ENCODE assay signal across 3 mouse cellular contexts in the genomic region with DNA sequence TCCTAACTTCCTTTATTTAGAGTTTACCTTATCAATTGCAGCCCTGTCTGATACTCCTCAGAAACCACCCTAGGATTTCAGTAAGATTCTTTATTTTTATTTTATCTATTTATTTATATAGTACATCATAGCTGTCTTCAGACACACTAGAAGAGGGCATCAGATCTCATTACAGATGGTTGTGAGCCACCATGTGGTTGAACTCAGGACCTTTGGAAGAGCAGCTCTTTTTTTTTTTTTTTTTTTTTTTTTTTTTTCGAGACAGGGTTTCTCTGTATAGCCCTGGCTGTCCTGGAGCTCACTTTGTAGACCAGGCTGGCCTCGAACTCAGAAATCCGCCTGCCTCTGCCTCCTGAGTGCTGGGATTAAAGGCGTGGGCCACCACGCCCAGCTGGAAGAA. TPM values are rescaled to one million over a fixed set of nuclear protein-coding genes. Genes with fewer than 3 reads are reported as not detected.
DNase-seq lines count a peak whose midpoint lies in the region; TF ChIP-seq lines count a peak whose summit lies in the region.
"Not testable (repeated sequence)": the region's sequence is repeated elsewhere in the genome, so short reads cannot be mapped to it uniquely, and the experiment has no call there.

No protein-coding gene starts in this region.

- H3K9me3 ChIP-seq in CH12.LX (replicated peaks; ENCODE audit: low read length); ES-E14 (ENCODE audit: control insufficient read depth, insufficient read depth, low read depth, low read length); MEL (replicated peaks; ENCODE audit: insufficient read depth, low read length): not testable (repeated sequence)

- H3K4me2 ChIP-seq in CH12.LX (ENCODE audit: insufficient read depth, low read depth, poor library complexity, severe bottlenecking): not testable (repeated sequence)

- TF ChIP-seq CTCF in CH12.LX (conservative IDR thresholded peaks at IDR 0.05 in 1 of 2, IDR thresholded peaks at IDR 0.05 in 1 of 2; ENCODE audit: low read depth in 2 of 2, low read length in 2 of 2): 0 out of 4 replicates have a peak, but pooled peaks of 1 of the 2 experiments have one; percentile 6
- TF ChIP-seq CTCF in MEL (IDR thresholded peaks at IDR 0.05 in 2 of 3, conservative IDR thresholded peaks at IDR 0.05 in 1 of 3; ENCODE audit: control insufficient read depth in 1 of 3, insufficient read depth in 1 of 3, low read depth in 2 of 3, low read length in 3 of 3, poor library complexity in 1 of 3, severe bottlenecking in 1 of 3): not testable (repeated sequence)

- in situ Hi-C loops in CH12.LX (cut with MboI; ENCODE audit: low pct_ligation_motif_present, low pct_unique_long_range_greater_than_20kb, low sequenced_read_pairs); ES-E14 (cut with MboI; ENCODE audit: low sequenced_read_pairs in 2 of 2, unreplicated experiment in 2 of 2): not testable (repeated sequence)

- not testable (repeated sequence) for TF ChIP-seq POLR2A in CH12.LX (IDR thresholded peaks at IDR 0.05; ENCODE audit: low read depth, low read length); MEL (IDR thresholded peaks at IDR 0.05; ENCODE audit: control insufficient read depth in 1 of 2, insufficient read depth in 1 of 2, low read depth in 1 of 2, low read length in 2 of 2, poor library complexity in 1 of 2)

- TF ChIP-seq RAD21 in CH12.LX (IDR thresholded peaks at IDR 0.05; ENCODE audit: low read depth, low read length); MEL (IDR thresholded peaks at IDR 0.05; ENCODE audit: low read depth, low read length): not testable (repeated sequence)

- DNase-seq in CH12.LX (ENCODE audit: extremely low read depth); ES-E14 (ENCODE audit: low read depth, low spot score): not testable (repeated sequence)
- peak; percentile 22 for DNase-seq in MEL (ENCODE audit: low read depth, low spot score)

- H3K4me3 ChIP-seq in CH12.LX (replicated peaks in 1 of 3; ENCODE audit: low read depth in 2 of 3, low read length in 2 of 3, poor library complexity in 1 of 3); ES-E14 (ENCODE audit: insufficient read depth in 1 of 2, low read depth in 1 of 2, low read length in 2 of 2, poor library complexity in 1 of 2, severe bottlenecking in 1 of 2); MEL (ENCODE audit: control insufficient read depth in 1 of 2, insufficient read depth in 1 of 2, low read depth in 2 of 2, low read length in 2 of 2): not testable (repeated sequence)

- H3K9ac ChIP-seq in CH12.LX (ENCODE audit: insufficient read depth, low read depth); ES-E14 (ENCODE audit: insufficient read depth, low read depth, low read length, poor library complexity, severe bottlenecking); MEL (ENCODE audit: control insufficient read depth, low read depth, low read length, poor library complexity, severe bottlenecking): not testable (repeated sequence)

- not testable (repeated sequence) for H3K79me2 ChIP-seq in CH12.LX (replicated peaks; ENCODE audit: control insufficient read depth, extremely low read depth, insufficient read depth, poor library complexity, severe bottlenecking); MEL (ENCODE audit: control insufficient read depth, insufficient read depth, low read length, poor library complexity)

- H3K27ac ChIP-seq in CH12.LX (ENCODE audit: insufficient read depth, low read depth); ES-E14 (ENCODE audit: insufficient read depth, low read depth, low read length, poor library complexity, severe bottlenecking); MEL (ENCODE audit: control insufficient read depth, low read depth, low read length): not testable (repeated sequence)

- not testable (repeated sequence) for H3K36me3 ChIP-seq in CH12.LX (replicated peaks in 1 of 2; ENCODE audit: control insufficient read depth in 1 of 2, insufficient read depth in 1 of 2, low read length in 1 of 2); ES-E14 (ENCODE audit: control insufficient read depth, insufficient read depth, low read length, poor library complexity, severe bottlenecking); MEL (ENCODE audit: control insufficient read depth in 1 of 2, insufficient read depth in 2 of 2, low read length in 2 of 2)

- dilution Hi-C loops in CH12.LX (cut with MboI; ENCODE audit: extremely low pct_ligation_motif_present, extremely low pct_unique_long_range_greater_than_20kb, low sequenced_read_pairs): not testable (repeated sequence)

- not testable (repeated sequence) for TF ChIP-seq EP300 in CH12.LX (IDR thresholded peaks at IDR 0.05; ENCODE audit: low read length)
- peak in 1 of 2 experiments; percentile 58; a peak in 2 of 4 replicates for TF ChIP-seq EP300 in MEL (IDR thresholded peaks at IDR 0.05; ENCODE audit: low read depth in 1 of 2, low read length in 2 of 2)

- peaks cover 46% of the 10 kb centered on the region for H3K27me3 ChIP-seq in CH12.LX (replicated peaks)
- H3K27me3 ChIP-seq in MEL (ENCODE audit: control insufficient read depth in 1 of 2, insufficient read depth in 2 of 2, low read length in 2 of 2): not testable (repeated sequence)

- H3K4me1 ChIP-seq in CH12.LX (ENCODE audit: control insufficient read depth in 1 of 2, insufficient read depth in 2 of 2): peaks cover 0 to 32% of the 10 kb centered on the region in 2 experiments; a peak in 2 of 4 replicates
- H3K4me1 ChIP-seq in ES-E14 (ENCODE audit: control insufficient read depth in 2 of 2, insufficient read depth in 2 of 2, low read length in 2 of 2, poor library complexity in 1 of 2): peaks cover 17 to 22% of the 10 kb centered on the region in 2 experiments
- peaks cover 0 to 10% of the 10 kb centered on the region in 2 experiments for H3K4me1 ChIP-seq in MEL (ENCODE audit: control insufficient read depth in 1 of 2, insufficient read depth in 2 of 2, low read length in 2 of 2)

TF ChIP-seq in CH12.LX, 34 proteins besides CTCF, POLR2A, EP300 and RAD21:
- peak; percentile 89 for TF ChIP-seq ZNF384 (IDR thresholded peaks at IDR 0.05; ENCODE audit: low read depth, low read length)

TF ChIP-seq in ES-E14, 5 proteins besides CTCF, POLR2A, EP300 and RAD21:
- TF ChIP-seq ZNF384 (IDR thresholded peaks at IDR 0.05; ENCODE audit: low read depth, low read length): peak; percentile 63; the same call in 1 of the 2 replicates
TF ChIP-seq in ES-E14: peak in this region for 1; not testable (repeated sequence) for 4.

TF ChIP-seq in MEL, 35 proteins besides CTCF, POLR2A, EP300 and RAD21:
- peak; percentile 47; the same call in 1 of the 2 replicates for TF ChIP-seq GATA1 (IDR thresholded peaks at IDR 0.05; ENCODE audit: low read depth, low read length)
- peak; percentile 46; the same call in 1 of the 2 replicates for TF ChIP-seq RCOR1 (IDR thresholded peaks at IDR 0.05; ENCODE audit: low read depth, low read length)

RNA-seq across cellular contexts. Expression of a gene that starts 3.3 kb away (rescaled TPM):
- 9.6 and 13.8 TPM in 2 replicates for total RNA-seq in CH12.LX (2012; rRNA removed)
- total RNA-seq in CH12.LX (2014; rRNA removed): 8.8 and 10.1 TPM in 2 replicates
- polyA plus RNA-seq in CH12.LX (2012; ENCODE audit: insufficient read length, low read depth): 7.2 and 8.9 TPM in 2 replicates
- total RNA-seq in ES-E14 (2012; rRNA removed): 29.0 and 33.1 TPM in 2 replicates
- 8.6 and 8.8 TPM in 2 replicates for total RNA-seq in MEL (2012; rRNA removed)
- 10 to 100 TPM in 1 of 2 experiments, not detected in 1; 12.5 TPM for polyA plus RNA-seq in MEL (2012; ENCODE audit: insufficient read depth in 1 of 2, insufficient read length in 2 of 2, low read depth in 1 of 2, low replicate concordance in 2 of 2, missing spikeins in 1 of 2)
